Mouse (Mus musculus) liver, embryonic 16.5 days (tissue): ENCODE results near the gene Zdhhc17. TPM values are rescaled to one million over a fixed set of nuclear protein-coding genes. Genes with fewer than 3 reads are reported as not detected.
A peak's percentile ranks its signal among the peaks of the same experiment; 100 is the strongest.

ENCODE experiments used
- ATAC-seq: fragments of 200-750 bp; cut with Nextera tagmentation; 2 replicates; pipeline ENCODE4 v1.8.0; 2017; ENCODE audit warnings: low read depth, mild to moderate bottlenecking, moderate number of reproducible peaks, moderate library complexity
- H3K27ac ChIP-seq: fragments of 300-500 bp; sonication (generic); 2 replicates; pipeline ENCODE4 v1.5.1; 2014; ENCODE audit warnings: mild to moderate bottlenecking, low read length
- H3K27me3 ChIP-seq: fragments of 300-500 bp; sonication (generic); 2 replicates; pipeline ENCODE4 v1.6.1; 2014; ENCODE audit warnings: low read depth, low read length, mixed read lengths; ENCODE audit not compliant: control insufficient read depth, insufficient read depth
- H3K36me3 ChIP-seq: fragments of 300-500 bp; sonication (generic); 2 replicates; pipeline ENCODE4 v1.6.1; 2014; ENCODE audit warnings: mild to moderate bottlenecking; ENCODE audit not compliant: control insufficient read depth, insufficient read depth
- H3K4me1 ChIP-seq: fragments of 300-500 bp; sonication (generic); 2 replicates; pipeline ENCODE4 v1.6.1; 2014; ENCODE audit warnings: low read depth, low read length, mixed read lengths; ENCODE audit not compliant: control insufficient read depth
- H3K4me2 ChIP-seq: fragments of 300-500 bp; sonication (generic); 2 replicates; pipeline ENCODE4 v1.6.1; 2014; ENCODE audit warnings: low read depth, low read length, mixed read lengths
- H3K4me3 ChIP-seq: fragments of 300-500 bp; sonication (generic); 2 replicates; pipeline ENCODE4 v1.5.1; 2014; ENCODE audit warnings: low read depth, mild to moderate bottlenecking, low read length
- H3K9ac ChIP-seq: fragments of 300-500 bp; sonication (generic); 2 replicates; pipeline ENCODE4 v1.6.1; 2014; ENCODE audit warnings: low read depth, low read length
- H3K9me3 ChIP-seq: fragments of 300-500 bp; sonication (generic); replicated peaks from 2 replicates; pipeline ENCODE4 v1.6.1; 2016; ENCODE audit warnings: low read length; ENCODE audit not compliant: control insufficient read depth
- WGBS: fragments of 180-500 bp; shearing (Covaris S2); extraction: QIAGEN DNeasy Blood & Tissue Kit; methylation state at CpG from one replicate; pipeline ENCODE4 v1.1.7; 2014; ENCODE audit not compliant: insufficient replicate concordance; 5-methylcytosine and 5-hydroxymethylcytosine counted together
- polyA plus RNA-seq: library from polyadenylated mRNA; unstranded; fragments of >200 nt; fragmentation: Nextera tagmentation; extraction: Ambion mirVana; gene quantifications from 2 replicates; pipeline ENCODE4 v1.2.1, GENCODE M21; 2015

Gene Zdhhc17
- polyA plus RNA-seq, 1 experiment from 2014 or later, result 4.6 TPM

- Histone ChIP-seq H3K9ac (no peak overlapping the region), H3K27me3 (no peaks in the 10 kb centered on the region), H3K9me3 (no peaks in the 10 kb centered on the region), H3K36me3 (peaks cover 11% of the 10 kb centered on the region), H3K4me1 (no peaks in the 10 kb centered on the region), H3K27ac (no peak overlapping the region), H3K4me2 (no peak overlapping the region), H3K4me3 (no peak overlapping the region)
- WGBS, result 84% methylated on average over 6 of the region's 6 CpGs
- no peak for ATAC-seq
Measured at GRCm38 (mm10) chr10:110958879-110959278, 51.1 kb downstream of the Zdhhc17 start.

- no peaks in the 10 kb centered on the region for H3K9me3 ChIP-seq
- no peak overlapping the region for H3K27ac ChIP-seq
- H3K27me3 ChIP-seq, result no peaks in the 10 kb centered on the region
- H3K4me2 ChIP-seq, result no peak overlapping the region
- no peak overlapping the region for H3K9ac ChIP-seq
- H3K4me1 ChIP-seq, result no peaks in the 10 kb centered on the region
- 74% methylated on average over 9 of the region's 9 CpGs for WGBS
- peak; percentile 87 for ATAC-seq
- peaks cover 4% of the 10 kb centered on the region for H3K36me3 ChIP-seq
- H3K4me3 ChIP-seq, result no peak overlapping the region
Measured at GRCm38 (mm10) chr10:110952937-110953451, 56.9 kb downstream of the Zdhhc17 start.

GRCm38 (mm10) chr10:110952271-110952670 is 57.7 kb downstream of the Zdhhc17 start:
- Histone ChIP-seq H3K9ac (no peak overlapping the region), H3K9me3 (no peaks in the 10 kb centered on the region), H3K27ac (no peak overlapping the region), H3K4me3 (no peak overlapping the region), H3K36me3 (peaks cover 6% of the 10 kb centered on the region), H3K4me1 (no peaks in the 10 kb centered on the region), H3K27me3 (no peaks in the 10 kb centered on the region), H3K4me2 (no peak overlapping the region)
- 77% methylated on average over 8 of the region's 8 CpGs for WGBS
- ATAC-seq, result no peak

- Histone ChIP-seq H3K4me2 (no peak overlapping the region), H3K9me3 (no peaks in the 10 kb centered on the region), H3K9ac (no peak overlapping the region), H3K4me1 (no peaks in the 10 kb centered on the region), H3K27ac (no peak overlapping the region), H3K4me3 (no peak overlapping the region), H3K36me3 (peaks cover 6% of the 10 kb centered on the region), H3K27me3 (no peaks in the 10 kb centered on the region)
- no peak for ATAC-seq
- WGBS, result 71% methylated on average over 4 of the region's 4 CpGs
Measured at GRCm38 (mm10) chr10:110951748-110952147, 58.2 kb downstream of the Zdhhc17 start.

GRCm38 (mm10) chr10:110951112-110951511 is 58.8 kb downstream of the Zdhhc17 start:
- no peak for ATAC-seq
- H3K27me3 ChIP-seq, result no peaks in the 10 kb centered on the region
- H3K9me3 ChIP-seq, result no peaks in the 10 kb centered on the region
- no peak overlapping the region for H3K27ac ChIP-seq
- WGBS, result 73% methylated on average over 1 of the region's 1 CpGs
- H3K4me3 ChIP-seq, result no peak overlapping the region
- no peak overlapping the region for H3K4me2 ChIP-seq
- H3K36me3 ChIP-seq, result peaks cover 6% of the 10 kb centered on the region
- H3K4me1 ChIP-seq, result no peaks in the 10 kb centered on the region
- no peak overlapping the region for H3K9ac ChIP-seq

GRCm38 (mm10) chr10:110947574-110947973 is 62.4 kb downstream of the Zdhhc17 start:
- no peak for ATAC-seq
- H3K4me1 ChIP-seq, result no peaks in the 10 kb centered on the region
- H3K4me3 ChIP-seq, result no peak overlapping the region
- H3K9me3 ChIP-seq, result no peaks in the 10 kb centered on the region
- 67% methylated on average over 4 of the region's 4 CpGs for WGBS
- H3K27ac ChIP-seq, result no peak overlapping the region
- H3K9ac ChIP-seq, result no peak overlapping the region
- no peaks in the 10 kb centered on the region for H3K27me3 ChIP-seq
- H3K36me3 ChIP-seq, result peaks cover 3% of the 10 kb centered on the region; the same call in 1 of the 2 replicates
- H3K4me2 ChIP-seq, result no peak overlapping the region

GRCm38 (mm10) chr10:110945966-110946365 is 64.0 kb downstream of the Zdhhc17 start:
- no peak overlapping the region for H3K4me2 ChIP-seq
- H3K4me1 ChIP-seq, result no peaks in the 10 kb centered on the region
- H3K4me3 ChIP-seq, result no peak overlapping the region
- H3K9ac ChIP-seq, result no peak overlapping the region
- no peak overlapping the region for H3K27ac ChIP-seq
- no peaks in the 10 kb centered on the region for H3K9me3 ChIP-seq
- no peaks in the 10 kb centered on the region for H3K27me3 ChIP-seq
- no peak for ATAC-seq
- WGBS, result 78% methylated on average over 12 of the region's 12 CpGs
- peaks cover 3% of the 10 kb centered on the region; the same call in 1 of the 2 replicates for H3K36me3 ChIP-seq

- Histone ChIP-seq H3K27ac (no peak overlapping the region), H3K4me1 (no peaks in the 10 kb centered on the region), H3K27me3 (no peaks in the 10 kb centered on the region), H3K9me3 (no peaks in the 10 kb centered on the region), H3K36me3 (0 out of 2 replicates have a peak, but pooled peaks cover 3% of the 10 kb centered on the region), H3K4me3 (no peak overlapping the region), H3K4me2 (no peak overlapping the region), H3K9ac (no peak overlapping the region)
- ATAC-seq, result no peak
- 82% methylated on average over 11 of the region's 11 CpGs for WGBS
Measured at GRCm38 (mm10) chr10:110944175-110944574, 65.8 kb downstream of the Zdhhc17 start.

GRCm38 (mm10) chr10:110942806-110943205 is 67.1 kb downstream of the Zdhhc17 start:
- H3K4me2 ChIP-seq, result no peak overlapping the region
- WGBS, result 74% methylated on average over 9 of the region's 9 CpGs

More at GRCm38 (mm10) chr10:110942806-110943205, 67.1 kb downstream of the Zdhhc17 start:
- 0 out of 2 replicates have a peak, but pooled peaks cover 3% of the 10 kb centered on the region for H3K36me3 ChIP-seq
- H3K27me3 ChIP-seq, result no peaks in the 10 kb centered on the region
- H3K4me3 ChIP-seq, result no peak overlapping the region
- ATAC-seq, result no peak
- H3K9ac ChIP-seq, result no peak overlapping the region
- H3K4me1 ChIP-seq, result no peaks in the 10 kb centered on the region
- H3K27ac ChIP-seq, result no peak overlapping the region
- H3K9me3 ChIP-seq, result no peaks in the 10 kb centered on the region
